Mouse (Mus musculus): Measurements from ENCODE around the gene Ctf1.

- TF ChIP-seq CTCF (IDR thresholded peaks at IDR 0.05; ENCODE audit: extremely low read depth, insufficient read length, insufficient replicate concordance, low read depth, low read length) (no peak), POLR2A (IDR thresholded peaks at IDR 0.05; ENCODE audit: low read depth, low read length) (no peak)
These were observed 11.7 kb upstream of the Ctf1 start for GRCm38 (mm10) chr7:127700712-127701331.

Measured in small intestine, adult 2 months (tissue).